ENCODE assay signal across 31 mouse cellular contexts in the genomic region with DNA sequence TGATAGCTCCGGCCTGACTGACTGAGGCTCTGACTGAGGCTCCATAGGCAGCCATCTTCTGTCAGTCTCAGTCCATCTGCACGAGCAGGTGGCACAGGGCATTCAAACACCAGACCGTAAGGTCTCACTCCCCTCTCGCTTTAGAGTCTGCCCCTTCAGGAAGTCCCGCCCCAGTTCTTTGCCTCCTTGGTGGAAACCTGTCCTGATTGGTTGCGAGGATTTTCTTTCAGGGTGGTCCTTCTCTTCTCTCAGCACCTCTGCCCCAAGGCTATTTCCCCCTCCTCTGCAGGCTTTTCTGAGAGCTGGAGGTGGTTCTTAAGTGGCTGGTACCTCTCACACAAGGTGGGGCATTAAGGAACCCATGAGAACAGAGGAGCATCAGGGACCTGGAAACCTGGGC. TPM values are rescaled to one million over a fixed set of nuclear protein-coding genes. Genes with fewer than 3 reads are reported as not detected.
A peak's percentile ranks its signal among the peaks of the same experiment; 100 is the strongest.
DNase-seq lines count a peak whose midpoint lies in the region; TF ChIP-seq lines count a peak whose summit lies in the region.
"Had no signal": no experiment of that assay in that cellular context is flagged by ENCODE, and none has a peak within 500 bp of the region (broad histone marks: within the 10 kb centered on the region; RNA-seq: fewer than 3 reads in every experiment).

No protein-coding gene starts in this region.

- no peak overlapping the region for H3K4me3 ChIP-seq in MEL (ENCODE audit: control insufficient read depth in 1 of 2, insufficient read depth in 1 of 2, low read depth in 2 of 2, low read length in 2 of 2)
- H3K4me3 ChIP-seq in limb, embryonic 10.5 days: no peak overlapping the region
- H3K4me3 ChIP-seq: forebrain, embryonic 10.5 days; heart, embryonic 15.5 days; hindbrain, embryonic 15.5 days; left cerebral cortex, adult 2 months had no signal

- no peaks in the 10 kb centered on the region for H3K9me3 ChIP-seq in MEL (replicated peaks; ENCODE audit: insufficient read depth, low read length)
- no peaks in the 10 kb centered on the region for H3K9me3 ChIP-seq in limb, embryonic 10.5 days (replicated peaks)
- H3K9me3 ChIP-seq: forebrain, embryonic 10.5 days; G1E; heart, embryonic 15.5 days; hindbrain, embryonic 15.5 days had no signal

- H3K27ac ChIP-seq in MEL (ENCODE audit: control insufficient read depth, low read depth, low read length): no peak overlapping the region
- H3K27ac ChIP-seq in limb, embryonic 10.5 days: 0 out of 2 replicates have a peak overlapping the region, but pooled peaks have one; percentile 14
- H3K27ac ChIP-seq: forebrain, embryonic 10.5 days; heart, embryonic 15.5 days; hindbrain, embryonic 15.5 days; kidney, postnatal 0 days; left cerebral cortex, adult 2 months had no signal

- no peaks in the 10 kb centered on the region for H3K79me2 ChIP-seq in MEL (ENCODE audit: control insufficient read depth, insufficient read depth, low read length, poor library complexity)

- no peaks in the 10 kb centered on the region for H3K4me1 ChIP-seq in MEL (ENCODE audit: control insufficient read depth in 1 of 2, insufficient read depth in 2 of 2, low read length in 2 of 2)
- H3K4me1 ChIP-seq in limb, embryonic 10.5 days: peaks cover 14% of the 10 kb centered on the region

- WGBS in limb, embryonic 10.5 days: 52% methylated on average over 6 of the region's 6 CpGs

- DNase-seq in thymus, postnatal 4 days: peak; percentile 16
- DNase-seq in thymus, postnatal 36 days: no peak
- DNase-seq in MEL (ENCODE audit: low read depth, low spot score): peak; percentile 40
- DNase-seq in limb, embryonic 10.5 days (ENCODE audit: low spot score): no peak
- no peak for DNase-seq in right cerebral cortex, postnatal 14 days
- DNase-seq in adrenal gland, adult 18-20 months (ENCODE audit: low spot score in 2 of 2): no peak
- DNase-seq in cerebellum, adult 11-12 months: no peak
- DNase-seq: adrenal gland, adult 2 months; cerebellum, adult 11 months; cerebellum, postnatal 10 days; gastrocnemius, postnatal 36 days; kidney, adult 2 months; left cerebral cortex, postnatal 4 days; lung, postnatal 4 days; midbrain, embryonic 14.5 days had no signal

- no peak for TF ChIP-seq POLR2A in MEL (IDR thresholded peaks at IDR 0.05; ENCODE audit: control insufficient read depth in 1 of 2, insufficient read depth in 1 of 2, low read depth in 1 of 2, low read length in 2 of 2, poor library complexity in 1 of 2)

- no peaks in the 10 kb centered on the region for H3K36me3 ChIP-seq in MEL (ENCODE audit: control insufficient read depth in 1 of 2, insufficient read depth in 2 of 2, low read length in 2 of 2)
- no peaks in the 10 kb centered on the region for H3K36me3 ChIP-seq in limb, embryonic 10.5 days
- H3K36me3 ChIP-seq: forebrain, embryonic 10.5 days; G1E; heart, embryonic 15.5 days; hindbrain, embryonic 15.5 days had no signal

- TF ChIP-seq CTCF in MEL (IDR thresholded peaks at IDR 0.05 in 2 of 3, conservative IDR thresholded peaks at IDR 0.05 in 1 of 3; ENCODE audit: control insufficient read depth in 1 of 3, insufficient read depth in 1 of 3, low read depth in 2 of 3, low read length in 3 of 3, poor library complexity in 1 of 3, severe bottlenecking in 1 of 3): no peak

- TF ChIP-seq RAD21 in MEL (IDR thresholded peaks at IDR 0.05; ENCODE audit: low read depth, low read length): no peak

- H3K27me3 ChIP-seq in MEL (ENCODE audit: control insufficient read depth in 1 of 2, insufficient read depth in 2 of 2, low read length in 2 of 2): peaks cover 0 to 5% of the 10 kb centered on the region in 2 experiments; a peak in 3 of 4 replicates
- peaks cover 27% of the 10 kb centered on the region for H3K27me3 ChIP-seq in limb, embryonic 10.5 days (ENCODE audit: low read depth, poor library complexity, severe bottlenecking)

- no peak for TF ChIP-seq EP300 in MEL (IDR thresholded peaks at IDR 0.05; ENCODE audit: low read depth in 1 of 2, low read length in 2 of 2)

- H3K9ac ChIP-seq in MEL (ENCODE audit: control insufficient read depth, low read depth, low read length, poor library complexity, severe bottlenecking): no peak overlapping the region
- H3K9ac ChIP-seq: heart, embryonic 15.5 days; hindbrain, embryonic 15.5 days had no signal

TF ChIP-seq in MEL, 35 proteins besides CTCF, POLR2A, EP300 and RAD21:
- no peak for TF ChIP-seq USF2 (IDR thresholded peaks at IDR 0.05; ENCODE audit: borderline replicate concordance in 1 of 2, insufficient read depth in 1 of 2, low read depth in 1 of 2, low read length in 2 of 2)

RNA-seq across cellular contexts. Expression of a gene that starts 4.6 kb away (rescaled TPM):
- total RNA-seq in MEL (2012; rRNA removed): not detected in 2 replicates
- not detected for polyA plus RNA-seq in MEL (2012; ENCODE audit: insufficient read depth in 1 of 2, insufficient read length in 2 of 2, low read depth in 1 of 2, low replicate concordance in 2 of 2, missing spikeins in 1 of 2)
- polyA plus RNA-seq in limb, embryonic 10.5 days (2016; fragmentation: Nextera tagmentation; extraction: Ambion mirVana): not detected in 2 replicates
- total RNA-seq in adrenal gland, adult 18-20 months (2021): not detected
- total RNA-seq: adrenal gland, adult 2 months; adrenal gland, postnatal 4 days; G1E; gastrocnemius, postnatal 36 days; heart, adult 8-10 months; hematopoietic stem cell, adult 5-6 weeks; left cerebral cortex, adult 2 months; left cerebral cortex, postnatal 4 days; liver, adult 2 months; megakaryocyte-erythroid progenitor cell, adult 5-6 weeks had no signal
- polyA plus RNA-seq: adrenal gland, adult 2 months; C2C12; forebrain, embryonic 10.5 days; G1E; heart, embryonic 15.5 days; intestine, embryonic 14.5 days; kidney, adult 2 months; kidney, postnatal 0 days; liver, adult 2 months; liver, embryonic 16.5 days; neural tube, embryonic 11.5 days; spleen, adult 2 months had no signal

RNA-seq across cellular contexts. Expression of a gene that starts 8.7 kb away (rescaled TPM):
- total RNA-seq in MEL (2012; rRNA removed): not detected in 2 replicates
- under 1 TPM in 1 of 2 experiments, not detected in 1; 0.01 TPM for polyA plus RNA-seq in MEL (2012; ENCODE audit: insufficient read depth in 1 of 2, insufficient read length in 2 of 2, low read depth in 1 of 2, low replicate concordance in 2 of 2, missing spikeins in 1 of 2)
- 0.06 and 0.10 TPM in 2 replicates for polyA plus RNA-seq in limb, embryonic 10.5 days (2016; fragmentation: Nextera tagmentation; extraction: Ambion mirVana)
- total RNA-seq in adrenal gland, adult 18-20 months (2021): under 1 TPM; 0.03 to 0.16 TPM
- total RNA-seq: hematopoietic stem cell, adult 5-6 weeks; liver, adult 2 months had no signal
- polyA plus RNA-seq: C2C12; G1E; liver, embryonic 16.5 days had no signal

Comparison
In these comparisons a context has a peak if more than half of its experiments do, and no peak if none do; other contexts are left out.
1. DNase-seq: peak in thymus, postnatal 4 days (single experiment) and MEL (single experiment); none in thymus, postnatal 36 days (0 of 2), limb, embryonic 10.5 days (single experiment), right cerebral cortex, postnatal 14 days (single experiment), adrenal gland, adult 18-20 months (0 of 2) and cerebellum, adult 11-12 months (single experiment).